Mouse (Mus musculus) stomach, postnatal 0 days (tissue): ENCODE measurements at regions not wholly inside any gene's neighbourhood (a gene's known extent, or its start where the extent isn't known, plus 50 kb on each side); places are given as distances from the start of the nearest gene placed in this dataset.
"Not testable (repeated sequence)": the region's sequence is repeated elsewhere in the genome, so short reads cannot be mapped to it uniquely, and the experiment has no call there.

Experiments
- CTCF ChIP-seq: IDR thresholded peaks from 2 replicates; pipeline ENCODE4 v1.5.1; 2016; ENCODE audit warnings: antibody characterized with exemption, low read depth, mild to moderate bottlenecking, moderate library complexity
- EP300 ChIP-seq: optimal IDR thresholded peaks from 2 replicates; pipeline ENCODE3; 2016; ENCODE audit warnings: antibody characterized with exemption

DNA sequence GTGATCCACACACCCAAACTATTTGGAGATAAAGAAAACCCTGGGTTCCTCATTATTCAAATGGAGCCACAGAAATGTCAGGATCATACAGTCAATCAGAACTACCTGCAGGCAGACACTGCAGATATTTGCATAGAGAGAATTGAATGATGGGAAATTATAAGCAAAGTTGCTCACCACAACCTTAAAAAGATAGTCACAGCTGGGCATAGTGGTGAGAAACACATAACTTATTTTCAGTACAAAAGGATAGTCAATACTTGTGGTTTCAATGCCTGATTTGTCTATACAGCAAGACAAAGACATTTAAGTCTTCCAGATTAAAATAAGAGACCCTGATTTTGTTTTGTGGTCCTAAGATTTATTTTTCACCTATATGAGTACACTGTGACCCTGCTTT lies 469.6 kb upstream of the Olfr161 start:
- not testable (repeated sequence) for TF ChIP-seq CTCF, EP300
